Mouse (Mus musculus): ENCODE results near the gene Gen1. TPM values are rescaled to one million over a fixed set of nuclear protein-coding genes. Genes with fewer than 3 reads are reported as not detected.

The Gen1 gene
- total RNA-seq, 2 experiments from 2014 or later = 2.5 TPM

DNA sequence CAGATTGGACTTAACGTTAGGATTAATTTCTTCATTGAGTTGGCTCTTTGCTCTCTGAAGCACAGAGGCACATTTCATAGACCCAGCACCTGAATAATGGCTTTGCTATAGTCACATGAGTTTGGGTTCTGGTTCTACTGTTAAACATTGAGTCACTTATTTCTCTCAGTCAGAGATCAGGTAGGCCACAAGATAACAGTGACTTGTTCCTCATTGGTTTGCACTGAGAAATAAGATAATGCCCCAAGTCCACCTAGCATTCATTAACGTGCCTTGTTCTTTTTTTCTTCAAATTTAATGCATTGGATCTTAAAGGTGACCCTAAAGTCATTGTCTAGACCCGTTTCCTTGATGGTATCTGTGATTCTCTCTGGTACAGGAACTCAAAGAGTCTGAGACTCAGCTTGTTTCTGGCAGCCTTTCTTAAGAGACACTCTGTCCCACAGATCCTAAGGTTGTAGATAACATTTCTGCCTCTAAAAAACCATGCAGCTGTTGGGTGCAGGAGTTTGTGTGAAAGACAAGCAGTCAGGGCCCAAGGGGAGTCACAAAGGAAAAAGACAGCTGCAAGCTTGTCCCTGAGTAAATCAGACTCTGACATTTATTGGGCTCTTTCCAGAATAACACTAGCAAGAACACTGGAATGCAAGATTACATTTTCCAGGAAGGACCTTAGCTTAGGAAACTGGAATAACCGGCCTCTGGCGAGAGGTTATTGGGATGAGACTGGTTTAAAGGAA, 38.9 kb downstream of the Gen1 start:
- intact Hi-C loops (cut with DNase I; ENCODE audit: low total_unique reads) = no loop called here
- no peak for DNase-seq

DNA sequence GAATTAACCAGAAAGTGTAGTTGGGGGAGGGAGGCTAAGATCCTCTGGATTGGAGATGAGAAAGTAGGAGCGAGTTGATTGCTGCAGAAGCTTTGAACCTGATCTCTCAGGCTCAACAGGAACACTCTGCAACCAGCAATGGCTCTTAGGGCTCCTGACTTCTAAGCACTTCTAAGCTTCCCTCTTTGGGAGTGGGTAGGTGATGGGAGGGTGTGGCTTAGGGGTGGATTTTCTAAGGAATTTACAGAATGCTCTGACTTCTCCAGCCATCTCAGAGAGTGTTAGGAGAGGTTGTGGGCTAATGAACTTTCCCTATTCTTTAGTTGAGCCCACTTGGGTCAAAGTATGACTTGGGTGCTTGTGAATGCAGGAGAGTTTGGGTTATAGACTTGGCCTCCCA, 39.5 kb downstream of the Gen1 start:
- intact Hi-C loops (cut with DNase I; ENCODE audit: low total_unique reads) = no loop called here
- no peak for DNase-seq

DNA sequence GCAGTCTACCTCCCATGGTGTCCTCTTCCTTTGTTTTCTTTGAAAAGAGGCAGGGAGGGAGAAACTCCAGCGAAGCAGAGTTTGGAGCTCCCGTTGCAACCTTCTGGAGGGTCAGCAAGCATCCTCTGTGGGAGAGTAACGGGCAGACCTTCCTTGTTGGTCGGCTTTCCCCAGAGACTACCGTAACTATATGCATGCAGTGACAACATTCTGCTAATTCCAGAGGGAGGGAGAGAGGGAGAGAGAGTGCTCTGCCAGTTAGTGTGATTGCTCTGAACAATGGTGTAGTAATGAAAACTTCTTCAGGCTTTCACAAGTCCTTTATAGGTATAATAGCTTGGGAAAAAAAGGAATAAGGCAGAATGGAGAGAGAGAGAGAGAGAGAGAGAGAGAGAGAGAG, 40.9 kb downstream of the Gen1 start:
- no peak for DNase-seq
- intact Hi-C loops (cut with DNase I; ENCODE audit: low total_unique reads) = no loop called here

GRCm38 (mm10) chr12:11223090-11223489, 42.5 kb downstream of the Gen1 start:
- DNase-seq = no peak
- intact Hi-C loops (cut with DNase I; ENCODE audit: low total_unique reads) = no loop called here

DNA sequence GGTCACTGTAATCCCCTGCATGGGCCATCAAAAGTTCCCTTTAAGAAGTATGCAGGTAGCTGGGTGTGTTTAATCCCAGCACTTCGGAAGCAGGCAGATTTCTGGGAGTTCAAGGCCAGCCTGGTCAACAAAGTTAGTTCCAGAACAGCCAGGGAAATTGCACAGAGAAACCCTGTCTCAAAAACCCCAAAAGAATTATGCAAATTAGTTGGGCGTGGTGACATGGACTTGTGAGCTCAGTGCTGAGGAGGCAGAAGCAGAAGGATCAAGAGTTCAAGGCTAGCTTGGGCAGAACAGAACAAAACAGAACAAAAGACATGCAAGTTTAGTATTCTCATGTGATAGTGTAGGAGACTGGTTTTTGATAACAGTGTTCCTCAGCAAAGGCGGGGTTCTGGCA, 43.0 kb downstream of the Gen1 start:
- DNase-seq = no peak
- intact Hi-C loops (cut with DNase I; ENCODE audit: low total_unique reads) = no loop called here

DNA sequence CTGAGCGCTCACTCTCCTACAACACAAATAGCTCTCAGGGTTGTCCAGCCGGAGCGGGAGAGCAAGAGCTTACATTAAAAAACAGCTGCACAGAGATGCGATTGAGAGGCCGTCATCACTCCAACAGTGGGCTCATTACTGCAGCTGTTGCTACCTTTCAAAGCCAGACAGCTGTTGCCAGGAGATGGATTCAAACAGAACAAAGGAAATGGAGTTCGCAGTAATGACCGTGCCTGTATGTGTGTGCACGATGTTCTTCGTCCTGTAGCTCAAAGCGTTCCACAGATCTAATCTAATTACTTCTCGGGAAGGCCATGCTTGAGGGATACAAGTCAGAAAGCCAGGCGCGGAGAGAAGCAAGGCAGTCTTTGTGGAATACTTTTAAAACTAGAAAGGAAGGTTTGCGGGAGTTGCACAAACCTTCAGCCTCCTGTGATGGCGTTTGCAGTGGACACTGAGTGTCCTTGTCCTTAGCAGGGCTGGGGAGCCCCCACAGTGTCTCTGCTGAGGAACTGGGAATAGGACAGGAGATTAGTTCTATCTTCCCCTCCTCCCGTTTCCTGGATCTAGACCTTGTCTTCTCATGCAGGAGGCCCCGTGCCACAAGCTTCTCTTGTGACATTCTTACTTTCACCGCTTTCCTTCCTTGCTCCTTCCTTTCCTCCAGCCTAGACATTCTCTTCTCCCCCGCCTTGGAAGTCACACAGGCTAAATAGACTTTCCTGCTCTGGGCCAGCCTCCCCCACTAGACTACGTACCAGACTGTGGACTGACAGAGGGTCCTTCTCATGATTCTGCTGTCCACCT, 43.9 kb downstream of the Gen1 start:
- DNase-seq = peak; percentile 42
- intact Hi-C loops (cut with DNase I; ENCODE audit: low total_unique reads) = no loop called here

DNA sequence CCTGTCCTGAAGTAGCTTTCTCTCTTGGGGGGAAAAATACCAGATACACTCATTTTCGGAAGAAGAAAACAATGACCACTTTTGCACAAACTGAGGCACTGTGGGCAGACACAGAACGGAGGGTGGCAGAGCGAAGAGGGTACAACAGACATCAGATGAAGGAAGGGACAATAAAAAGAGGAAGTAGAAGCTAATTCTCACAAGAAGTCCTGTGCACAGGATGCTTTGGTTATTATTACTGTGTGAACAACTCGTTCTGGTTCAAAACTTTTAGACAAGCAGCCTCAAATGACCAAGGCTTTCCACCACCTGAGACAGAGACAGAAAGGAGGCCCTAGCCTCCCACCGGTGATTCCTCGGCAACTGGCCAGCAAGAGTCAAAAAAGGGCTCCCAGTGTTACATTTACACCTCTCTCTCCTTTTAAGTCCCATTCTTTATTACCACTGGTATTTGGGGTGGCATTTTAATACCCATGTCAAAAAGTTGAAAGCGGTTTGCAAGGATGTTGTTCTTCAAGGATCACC, 47.8 kb downstream of the Gen1 start:
- intact Hi-C loops (cut with DNase I; ENCODE audit: low total_unique reads) = no loop called here
- DNase-seq = no peak

- no peak for DNase-seq
- intact Hi-C loops (cut with DNase I; ENCODE audit: low total_unique reads) = no loop called here
Measured at GRCm38 (mm10) chr12:11216454-11216853, 49.1 kb downstream of the Gen1 start.

- no peak for DNase-seq
- intact Hi-C loops (cut with DNase I; ENCODE audit: low total_unique reads) = no loop called here
Measured at GRCm38 (mm10) chr12:11215555-11215954, 50.0 kb downstream of the Gen1 start.

- intact Hi-C loops (cut with DNase I; ENCODE audit: low total_unique reads) = no loop called here
- DNase-seq = no peak
Measured at GRCm38 (mm10) chr12:11214776-11215175, 50.8 kb downstream of the Gen1 start.

DNA sequence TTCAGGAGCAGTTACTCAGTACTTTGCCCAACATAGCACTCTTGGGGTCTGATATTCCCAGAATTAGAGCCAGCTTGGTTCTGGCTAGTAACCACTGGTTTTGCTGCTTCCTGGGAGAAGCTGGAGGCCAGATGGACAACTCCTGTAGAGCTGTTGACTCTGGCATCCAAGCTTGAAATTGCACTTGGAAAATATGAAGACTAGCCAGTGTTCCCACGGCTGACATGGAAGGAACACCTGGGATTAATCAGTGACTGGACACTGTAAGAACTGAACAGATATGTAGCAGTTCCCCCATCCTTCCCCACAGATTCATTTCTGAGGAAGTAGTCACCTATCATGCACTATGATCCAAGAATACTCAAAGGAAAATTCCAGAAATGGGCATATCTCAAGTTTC, 52.7 kb downstream of the Gen1 start:
- DNase-seq = no peak
- intact Hi-C loops (cut with DNase I; ENCODE audit: low total_unique reads) = no loop called here

DNA sequence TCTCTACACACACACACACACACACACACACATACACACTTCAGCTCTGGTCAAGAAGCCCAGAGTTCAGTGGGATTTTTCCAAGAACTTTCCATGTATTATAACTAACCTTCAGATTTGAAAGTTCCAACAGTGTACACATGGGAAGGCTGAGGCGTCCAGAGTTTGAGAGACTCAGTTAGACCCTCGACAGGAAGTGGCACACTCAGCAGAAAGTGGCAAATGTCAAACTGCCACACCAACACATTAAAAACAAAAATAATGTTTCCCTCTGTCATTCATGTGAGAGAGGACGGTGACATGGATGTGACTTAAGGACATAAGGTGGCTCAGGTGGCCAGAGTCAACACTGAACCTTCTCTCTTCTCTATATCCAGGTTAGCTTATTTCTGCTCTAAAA, 55.2 kb downstream of the Gen1 start:
- intact Hi-C loops (cut with DNase I; ENCODE audit: low total_unique reads) = no loop called here
- no peak for DNase-seq

GRCm38 (mm10) chr12:11209636-11210035, 56.0 kb downstream of the Gen1 start:
- no peak for DNase-seq
- intact Hi-C loops (cut with DNase I; ENCODE audit: low total_unique reads) = no loop called here

DNA sequence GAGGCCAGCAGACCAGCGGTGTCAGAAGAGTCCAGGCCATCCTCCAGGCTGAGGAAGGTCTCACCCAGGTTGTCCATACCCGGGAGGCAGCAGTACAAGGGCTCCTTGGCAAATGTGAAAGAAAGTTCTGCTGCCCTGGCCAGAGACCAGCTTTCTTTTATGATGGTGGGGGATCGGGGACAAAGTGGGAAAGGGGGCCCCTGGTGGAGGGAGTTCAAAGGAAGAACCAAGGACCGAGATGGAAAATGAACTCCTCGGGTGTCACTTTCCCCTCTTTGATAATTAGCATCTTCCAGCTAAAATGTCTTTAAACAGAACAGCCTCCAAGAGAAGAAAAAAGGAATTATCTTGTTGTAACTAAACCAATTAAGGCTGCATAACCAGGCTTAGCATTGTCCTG, 56.7 kb downstream of the Gen1 start, which contains the start of gene Msgn1:
Gene Msgn1 (minus strand): TSS at position 101 of the 400 bp plus-strand sequence.
- intact Hi-C loops (cut with DNase I; ENCODE audit: low total_unique reads) = no loop called here
- no peak for DNase-seq

GRCm38 (mm10) chr12:11206321-11206720, 59.3 kb downstream of the Gen1 start:
- intact Hi-C loops (cut with DNase I; ENCODE audit: low total_unique reads) = no loop called here
- DNase-seq = no peak

GRCm38 (mm10) chr12:11203694-11204665, 61.6 kb downstream of the Gen1 start:
- intact Hi-C loops (cut with DNase I; ENCODE audit: low total_unique reads) = no loop called here
- peak; percentile 86 for DNase-seq

DNA sequence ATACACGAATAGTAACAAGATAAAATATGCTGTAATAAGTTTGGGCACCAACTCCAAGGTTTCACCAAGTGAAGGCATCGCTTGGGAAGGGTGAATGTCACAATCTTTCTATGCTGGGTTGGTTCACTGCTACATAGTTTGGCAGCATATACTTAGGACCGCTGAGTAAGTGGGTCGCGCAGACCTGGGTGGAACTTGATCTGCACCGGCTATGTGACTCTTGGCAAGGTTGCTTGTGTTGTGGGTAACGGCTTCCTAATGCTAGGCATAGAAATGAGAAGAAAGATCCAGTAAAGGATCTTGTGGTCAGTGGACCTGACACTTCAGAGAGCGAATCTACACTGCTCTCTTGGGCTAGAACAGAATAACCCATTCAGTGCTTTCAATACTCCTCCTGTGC, 63.1 kb downstream of the Gen1 start:
- intact Hi-C loops (cut with DNase I; ENCODE audit: low total_unique reads) = no loop called here
- DNase-seq = no peak

DNA sequence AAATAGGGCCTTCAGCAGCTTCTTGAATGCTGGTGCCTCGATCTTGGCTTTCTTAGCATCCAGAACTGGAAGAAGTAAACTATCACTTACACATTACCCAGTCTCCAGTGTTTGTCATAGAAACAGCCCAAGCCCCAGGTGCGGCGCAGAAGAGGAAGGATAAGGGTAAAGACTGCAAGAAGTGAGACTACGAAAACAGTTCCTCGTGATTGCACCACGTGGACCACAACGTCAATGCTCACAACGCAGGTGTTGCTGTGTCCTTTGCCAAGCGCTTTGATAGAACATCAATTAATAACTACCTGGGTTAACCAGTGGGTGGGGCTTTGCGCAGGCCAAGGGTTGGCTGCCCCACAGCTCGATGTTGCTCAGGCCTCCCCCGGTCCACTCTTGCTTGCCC, 64.9 kb downstream of the Gen1 start:
- intact Hi-C loops (cut with DNase I; ENCODE audit: low total_unique reads) = no loop called here
- no peak for DNase-seq

GRCm38 (mm10) chr12:11198551-11198950, 67.0 kb downstream of the Gen1 start:
- DNase-seq = no peak
- intact Hi-C loops (cut with DNase I; ENCODE audit: low total_unique reads) = loop anchor here (5.0 kb wide), 2 partner anchors 69 to 139 kb away; partner anchors contain the start of genes Gen1 and Smc6

All from gastrocnemius, postnatal 14 days (tissue).